Mouse (Mus musculus) lung, postnatal 0 days (tissue): ENCODE data around the gene Tssk1. TPM values are rescaled to one million over a fixed set of nuclear protein-coding genes. Genes with fewer than 3 reads are reported as not detected.

Experiments used
- ATAC-seq: fragments of 200-750 bp; cut with Nextera tagmentation; 2 replicates; pipeline ENCODE4 v1.8.0; 2017; ENCODE audit warnings: moderate library complexity
- DNase-seq: peaks from one replicate; pipeline ENCODE4 v3.0.0-alpha.2; 2016; ENCODE audit warnings: low spot score
- H3K27ac ChIP-seq: fragments of 300-500 bp; sonication (generic); 2 replicates; pipeline ENCODE4 v1.5.1; 2014; ENCODE audit warnings: antibody characterized with exemption, mild to moderate bottlenecking, low read length, mixed read lengths
- H3K27me3 ChIP-seq: fragments of 300-500 bp; sonication (generic); replicated peaks from 2 replicates; pipeline ENCODE4 v1.6.1; 2014; ENCODE audit warnings: low read length, mixed read lengths; ENCODE audit not compliant: insufficient read depth
- H3K36me3 ChIP-seq: fragments of 300-500 bp; sonication (generic); 2 replicates; pipeline ENCODE4 v1.6.1; 2014; ENCODE audit warnings: low read length, mixed read lengths; ENCODE audit not compliant: insufficient read depth
- H3K4me1 ChIP-seq: fragments of 300-500 bp; sonication (generic); 2 replicates; pipeline ENCODE4 v1.6.1; 2014; ENCODE audit warnings: antibody characterized with exemption, low read depth, low read length, mixed read lengths; ENCODE audit not compliant: insufficient read depth
- H3K4me2 ChIP-seq: fragments of 300-500 bp; sonication (generic); replicated peaks from 2 replicates; pipeline ENCODE4 v1.6.1; 2014; ENCODE audit warnings: low read depth, mild to moderate bottlenecking, low read length, moderate library complexity, mixed read lengths
- H3K4me3 ChIP-seq: fragments of 300-500 bp; sonication (generic); 2 replicates; pipeline ENCODE4 v1.5.1; 2014; ENCODE audit warnings: low read depth, low read length
- H3K9ac ChIP-seq: fragments of 300-500 bp; sonication (generic); replicated peaks from 2 replicates; pipeline ENCODE4 v1.6.1; 2014; ENCODE audit warnings: low read depth, mild to moderate bottlenecking
- H3K9me3 ChIP-seq: fragments of 300-500 bp; sonication (generic); 2 replicates; pipeline ENCODE4 v1.6.1; 2016; ENCODE audit warnings: low read length, mixed read lengths
- CTCF ChIP-seq: IDR thresholded peaks from 2 replicates; pipeline ENCODE4 v1.5.1; 2016; ENCODE audit warnings: antibody characterized with exemption, mild to moderate bottlenecking
- EP300 ChIP-seq: IDR thresholded peaks from 2 replicates; pipeline ENCODE4 v1.6.1; 2016; ENCODE audit warnings: antibody characterized with exemption, mild to moderate bottlenecking, control low read depth
- WGBS: fragments of 180-500 bp; shearing (Covaris S2); extraction: QIAGEN DNeasy Blood & Tissue Kit; methylation state at CpG from one replicate; pipeline ENCODE4 v1.1.7; 2014; 5-methylcytosine and 5-hydroxymethylcytosine counted together
- polyA plus RNA-seq: library from polyadenylated mRNA; unstranded; fragments of >200 nt; fragmentation: Nextera tagmentation; extraction: Ambion mirVana; gene quantifications from 2 replicates; pipeline ENCODE4 v1.2.1, GENCODE M21; 2015

Gene Tssk1
- not detected in 2 replicates for polyA plus RNA-seq

DNA sequence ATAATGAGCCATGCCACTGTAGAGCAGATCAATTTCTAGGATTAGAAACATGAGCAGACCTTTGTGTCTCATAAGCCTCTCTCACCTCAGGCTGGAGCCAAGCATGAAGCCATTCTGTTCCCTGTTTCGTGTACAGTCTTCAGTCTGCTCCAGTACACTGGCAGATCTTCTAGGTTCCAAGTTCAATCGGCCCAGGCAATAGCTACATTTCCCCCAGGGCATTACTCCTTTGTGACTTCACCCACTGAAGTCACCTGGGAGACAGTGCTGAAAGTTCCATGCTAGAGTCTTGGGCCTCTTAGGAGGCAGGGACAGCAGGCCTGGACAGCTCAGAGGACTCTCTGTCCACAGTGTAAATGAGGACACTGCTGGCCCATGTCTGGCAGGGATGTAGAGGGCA lies at the start of gene Tssk1:
Gene Tssk1, plus strand, starts transcription at position 301 of the 400 bp plus-strand sequence.
- no peak for TF ChIP-seq EP300
- TF ChIP-seq CTCF: no peak
- peaks cover 20% of the 10 kb centered on the region for H3K4me1 ChIP-seq
- H3K36me3 ChIP-seq: no peaks in the 10 kb centered on the region
- no peak within 1 kb of the TSS for H3K4me2 ChIP-seq
- H3K4me3 ChIP-seq: no peak within 1 kb of the TSS
- no peaks in the 10 kb centered on the region for H3K9me3 ChIP-seq
- ATAC-seq: no peak
- DNase-seq: no peak
- H3K27me3 ChIP-seq: no peaks in the 10 kb centered on the region
- no peak within 1 kb of the TSS for H3K9ac ChIP-seq
- WGBS: 68% methylated on average over 2 of the region's 2 CpGs
- H3K27ac ChIP-seq: no peak within 1 kb of the TSS

DNA sequence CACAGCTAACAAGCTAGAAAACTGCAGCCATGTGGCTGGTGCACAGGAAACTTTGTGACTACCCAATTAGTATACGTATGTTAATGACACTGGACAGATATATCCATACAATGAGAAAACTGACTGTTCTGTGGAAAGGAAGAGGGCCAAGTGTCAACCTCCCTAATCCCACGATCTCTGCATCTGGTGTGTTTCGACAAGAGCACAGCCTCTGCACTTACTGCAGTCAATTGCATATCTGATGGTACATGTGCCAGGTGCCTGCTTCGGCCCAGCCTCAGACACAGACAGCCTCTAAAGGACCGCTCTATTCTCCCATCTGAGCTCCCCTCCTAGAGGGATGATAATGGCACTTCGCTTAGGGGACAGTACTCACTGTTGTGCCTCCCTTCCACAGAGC lies 45.6 kb upstream of the Tssk1 start:
- Histone ChIP-seq H3K36me3 (peaks cover 55% of the 10 kb centered on the region), H3K4me3 (no peak overlapping the region), H3K27ac (no peak overlapping the region), H3K4me2 (no peak overlapping the region), H3K9ac (no peak overlapping the region), H3K27me3 (no peaks in the 10 kb centered on the region), H3K4me1 (no peaks in the 10 kb centered on the region), H3K9me3 (no peaks in the 10 kb centered on the region)
- 95% methylated on average over 6 of the region's 6 CpGs for WGBS
- ATAC-seq: no peak
- no peak for DNase-seq
- TF ChIP-seq CTCF (no peak), EP300 (no peak)

DNA sequence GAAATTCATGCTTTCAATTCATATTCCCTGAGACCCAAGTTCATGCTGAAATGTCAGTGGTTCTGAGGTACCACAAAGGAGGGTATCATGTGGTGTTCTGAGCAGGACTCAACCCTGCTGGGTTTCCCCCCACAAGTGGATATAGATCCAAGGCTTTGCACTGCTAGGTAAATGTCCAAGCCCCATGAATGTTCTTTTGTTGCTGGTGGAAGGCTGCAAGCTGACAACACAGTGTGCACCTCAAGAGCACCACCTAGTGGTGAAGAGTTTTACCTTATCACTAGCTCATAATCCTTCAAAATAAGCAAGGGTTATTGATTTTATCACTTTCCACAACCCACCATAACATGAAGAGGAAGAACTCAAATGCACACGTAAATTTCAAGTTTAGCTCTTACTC lies 45.1 kb upstream of the Tssk1 start:
- 10% methylated on average over 1 of the region's 1 CpGs for WGBS
- TF ChIP-seq EP300: no peak
- peak; percentile 82 for TF ChIP-seq CTCF
- Histone ChIP-seq H3K4me2 (no peak overlapping the region), H3K9me3 (no peaks in the 10 kb centered on the region), H3K4me1 (no peaks in the 10 kb centered on the region), H3K4me3 (no peak overlapping the region), H3K27me3 (no peaks in the 10 kb centered on the region), H3K27ac (no peak overlapping the region), H3K9ac (no peak overlapping the region), H3K36me3 (peaks cover 52% of the 10 kb centered on the region)
- no peak for ATAC-seq
- peak; percentile 61 for DNase-seq

GRCm38 (mm10) chr16:17849486-17849885 lies 44.5 kb upstream of the Tssk1 start:
- no peak for DNase-seq
- 82% methylated on average over 6 of the region's 6 CpGs for WGBS
- no peak overlapping the region for H3K4me3 ChIP-seq
- H3K9ac ChIP-seq: no peak overlapping the region
- no peaks in the 10 kb centered on the region for H3K9me3 ChIP-seq
- H3K4me2 ChIP-seq: no peak overlapping the region
- no peak for TF ChIP-seq CTCF
- H3K27ac ChIP-seq: no peak overlapping the region
- H3K36me3 ChIP-seq: peaks cover 51% of the 10 kb centered on the region
- no peak for ATAC-seq
- H3K4me1 ChIP-seq: no peaks in the 10 kb centered on the region
- no peaks in the 10 kb centered on the region for H3K27me3 ChIP-seq

DNA sequence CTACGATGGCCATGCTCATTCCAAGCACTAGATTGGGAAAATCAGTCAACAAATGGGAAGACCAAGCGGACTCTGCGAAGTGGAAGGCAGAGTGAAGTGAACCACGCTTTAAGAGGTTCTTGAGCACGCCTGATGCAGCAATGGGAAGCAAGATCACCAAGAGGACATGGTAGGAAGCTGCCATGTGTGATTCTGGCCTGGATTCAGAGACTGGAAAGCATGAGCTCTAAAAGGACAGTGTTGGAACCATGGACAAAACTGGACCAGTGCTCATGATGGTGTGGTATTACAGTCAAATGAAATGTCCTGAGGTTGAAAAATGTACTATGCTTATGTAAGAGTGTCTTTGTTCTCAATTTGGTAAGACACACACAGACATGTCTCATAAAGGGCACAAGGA lies 42.7 kb upstream of the Tssk1 start:
- no peak overlapping the region for H3K27ac ChIP-seq
- H3K4me1 ChIP-seq: no peaks in the 10 kb centered on the region
- DNase-seq (no peak), ATAC-seq (no peak)
- peaks cover 49% of the 10 kb centered on the region for H3K36me3 ChIP-seq
- WGBS: 97% methylated on average over 5 of the region's 5 CpGs
- H3K4me2 ChIP-seq: no peak overlapping the region
- H3K4me3 ChIP-seq: no peak overlapping the region
- no peaks in the 10 kb centered on the region for H3K9me3 ChIP-seq
- no peaks in the 10 kb centered on the region for H3K27me3 ChIP-seq
- TF ChIP-seq CTCF: no peak
- no peak for TF ChIP-seq EP300
- no peak overlapping the region for H3K9ac ChIP-seq

GRCm38 (mm10) chr16:17851860-17852259 lies 42.2 kb upstream of the Tssk1 start:
- H3K36me3 ChIP-seq: peaks cover 52% of the 10 kb centered on the region

DNA sequence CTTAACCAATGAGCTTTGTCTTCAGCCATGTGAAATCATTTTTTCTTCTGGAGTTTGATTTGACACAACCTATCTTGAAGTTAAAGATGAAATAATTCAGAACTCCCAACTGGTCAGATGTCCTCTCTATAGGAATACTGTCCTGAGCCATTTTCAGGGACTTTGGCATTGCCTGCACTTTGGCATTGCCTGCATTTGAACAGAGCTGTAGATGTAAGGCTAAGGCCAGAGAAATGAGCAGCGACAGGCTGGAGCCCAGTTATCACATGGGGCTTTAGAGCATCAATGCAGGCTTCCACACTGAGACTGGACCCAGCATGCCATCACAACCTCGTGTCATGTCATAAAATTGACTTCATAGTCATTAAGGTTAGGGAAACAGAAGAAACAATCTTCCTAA lies 40.8 kb upstream of the Tssk1 start:
- no peaks in the 10 kb centered on the region for H3K27me3 ChIP-seq
- DNase-seq (no peak), ATAC-seq (no peak)
- H3K27ac ChIP-seq: no peak overlapping the region
- no peak overlapping the region for H3K9ac ChIP-seq
- H3K4me3 ChIP-seq: no peak overlapping the region
- H3K36me3 ChIP-seq: peaks cover 56% of the 10 kb centered on the region
- 91% methylated on average over 2 of the region's 2 CpGs for WGBS
- no peaks in the 10 kb centered on the region for H3K9me3 ChIP-seq
- TF ChIP-seq CTCF: no peak
- no peak overlapping the region for H3K4me2 ChIP-seq
- H3K4me1 ChIP-seq: no peaks in the 10 kb centered on the region

More at GRCm38 (mm10) chr16:17851860-17852259, 42.2 kb upstream of the Tssk1 start:
- no peak for ATAC-seq
- Histone ChIP-seq H3K4me1 (no peaks in the 10 kb centered on the region), H3K4me2 (no peak overlapping the region), H3K27me3 (no peaks in the 10 kb centered on the region), H3K27ac (no peak overlapping the region), H3K9me3 (no peaks in the 10 kb centered on the region), H3K4me3 (no peak overlapping the region), H3K9ac (no peak overlapping the region)
- TF ChIP-seq CTCF: no peak
- no peak for TF ChIP-seq EP300
- no peak for DNase-seq
- WGBS: 91% methylated on average over 1 of the region's 1 CpGs
